Mouse (Mus musculus) 3T3-L1 (cell line): ENCODE measurements around the gene Nub1.
A peak's percentile ranks its signal among the peaks of the same experiment; 100 is the strongest.

Experiments used
- DNase-seq: peaks from one replicate; pipeline ENCODE4 v3.0.0-alpha.2; 2015; ENCODE audit warnings: low read depth, low spot score

Nub1 gene

DNA sequence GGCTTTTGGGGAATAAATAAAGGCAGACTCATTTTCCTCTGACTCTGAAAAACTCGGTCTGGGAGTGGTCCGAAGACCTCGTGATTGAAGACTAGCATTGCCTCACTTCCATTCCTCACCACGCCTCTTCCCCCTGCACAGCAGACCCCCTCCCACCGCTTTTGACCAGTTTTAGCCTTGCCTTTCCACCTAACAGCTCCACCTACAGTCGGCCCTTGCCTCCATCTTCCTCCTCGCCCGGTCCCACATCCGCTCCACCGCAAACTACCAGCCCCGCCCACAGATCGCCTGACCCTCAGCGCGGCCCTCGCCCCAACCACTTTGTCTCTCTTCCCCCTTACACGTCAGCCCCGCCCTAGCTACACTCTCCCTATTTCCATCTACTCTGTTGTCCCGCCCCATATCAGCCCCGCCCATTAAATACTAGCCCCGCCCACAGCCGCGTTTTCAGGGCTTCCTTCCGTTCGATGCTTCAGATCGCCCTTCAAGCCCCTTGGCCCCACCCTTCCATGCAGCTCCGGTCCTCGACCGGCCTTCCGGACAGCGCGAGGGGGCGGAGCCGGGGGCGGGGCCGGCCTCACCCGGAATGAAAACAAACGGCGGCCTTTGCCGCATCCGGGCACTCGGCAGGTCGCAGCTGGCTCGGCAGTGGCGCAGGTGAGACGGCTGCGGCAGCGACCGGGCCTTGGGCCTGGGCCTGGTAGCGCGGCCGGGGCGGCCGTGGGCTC is at the start of gene Nub1:
Nub1 (plus strand) TSS at position 167 of the 728 bp plus-strand sequence.
- DNase-seq = peak; percentile 100

DNA sequence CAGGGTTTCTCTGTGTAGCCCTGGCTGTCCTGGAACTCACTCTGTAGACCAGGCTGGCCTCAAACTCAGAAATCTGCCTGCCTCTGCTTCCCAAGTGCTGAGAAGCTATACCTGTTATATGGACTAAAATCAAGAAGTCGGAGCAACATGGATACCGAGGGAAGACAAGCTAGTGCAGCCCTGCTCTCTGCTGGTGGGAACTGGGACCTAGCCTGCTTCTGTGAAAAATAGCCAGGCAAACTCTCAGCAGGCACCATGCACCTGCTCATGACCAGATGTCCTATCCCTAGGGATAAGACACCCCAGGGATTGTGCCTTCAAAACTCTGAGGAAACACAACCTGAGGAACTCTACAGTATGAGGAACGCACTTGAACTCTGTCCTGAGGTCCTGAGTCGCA is 48.3 kb upstream of the Nub1 start:
- DNase-seq = peak; percentile 41

DNA sequence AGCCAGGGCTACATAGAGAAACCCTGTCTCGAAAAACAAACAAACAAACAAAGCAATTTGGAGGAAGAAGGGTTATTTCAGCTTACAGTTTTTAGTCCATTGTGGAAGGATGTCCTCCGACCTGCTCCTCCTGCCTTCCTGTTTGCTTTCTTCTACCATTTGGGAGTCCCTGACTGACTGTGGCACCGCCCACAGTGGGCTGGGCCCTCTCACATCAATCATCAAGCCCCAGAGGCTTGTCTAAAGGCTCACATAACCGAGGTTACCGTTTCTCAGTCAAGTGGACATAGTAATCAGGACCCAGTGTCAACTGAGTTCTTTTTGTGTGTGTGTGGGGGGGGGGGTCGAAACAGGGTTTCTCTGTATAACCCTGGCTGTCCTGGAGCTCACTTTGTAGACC is 47.2 kb upstream of the Nub1 start:
- DNase-seq = no peak

DNA sequence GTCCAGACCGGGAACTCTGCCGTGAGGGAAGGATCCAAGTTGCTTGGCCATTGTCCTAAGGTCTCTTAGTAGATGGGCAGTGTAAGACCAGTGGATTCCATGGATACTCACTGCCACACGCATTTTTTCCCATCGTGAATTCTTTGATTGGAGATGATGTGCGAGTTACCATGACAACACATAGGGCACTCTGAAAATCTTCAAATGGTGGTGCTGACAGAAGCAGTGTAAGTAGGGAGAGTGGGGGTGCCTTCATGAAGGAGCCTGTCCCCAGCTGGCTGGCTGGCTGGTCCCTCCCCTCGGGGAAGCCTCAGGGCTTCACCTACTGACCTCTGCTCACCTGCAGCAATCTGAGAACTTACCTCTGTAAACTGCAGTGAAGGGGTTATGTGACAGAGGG is 46.3 kb upstream of the Nub1 start:
- DNase-seq = no peak

DNA sequence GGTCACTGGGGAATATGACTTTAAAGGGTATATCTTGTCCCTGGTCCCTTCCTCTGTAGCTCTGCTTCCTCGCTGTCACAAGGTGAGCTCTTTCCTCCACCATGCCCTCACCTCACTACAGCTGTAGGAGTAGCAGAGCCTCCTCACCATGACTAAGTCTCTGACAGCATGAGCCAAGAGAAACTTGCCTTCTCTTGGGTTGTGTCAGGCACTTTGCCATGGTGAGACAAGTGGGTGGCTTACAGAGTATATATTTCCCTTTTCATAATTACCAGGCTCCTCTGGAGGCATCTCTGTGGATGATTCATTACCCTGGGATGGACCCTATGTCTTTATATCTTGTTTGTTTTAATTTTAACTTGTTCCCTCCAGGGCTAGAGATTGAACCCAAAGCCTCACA is 39.9 kb upstream of the Nub1 start:
- no peak for DNase-seq

DNA sequence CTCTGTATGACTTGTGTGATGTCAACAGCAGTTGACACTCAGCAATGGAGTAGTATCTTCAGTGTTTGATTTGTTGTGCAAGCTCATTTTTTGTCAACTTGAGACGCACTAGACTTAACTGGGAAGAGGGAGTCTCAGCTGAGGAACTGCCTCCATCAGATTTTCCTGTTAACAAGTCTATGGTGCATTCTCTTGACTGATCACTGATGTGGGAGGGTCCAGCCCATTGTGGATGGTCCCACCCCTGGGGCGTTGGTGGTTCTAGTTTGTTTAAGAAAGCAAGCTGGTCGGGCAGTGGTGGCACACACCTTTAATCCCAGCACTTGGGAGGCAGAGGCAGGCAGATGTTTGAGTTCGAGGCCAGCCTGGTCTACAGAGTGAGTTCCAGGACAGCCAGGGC is 36.1 kb upstream of the Nub1 start:
- no peak for DNase-seq

DNA sequence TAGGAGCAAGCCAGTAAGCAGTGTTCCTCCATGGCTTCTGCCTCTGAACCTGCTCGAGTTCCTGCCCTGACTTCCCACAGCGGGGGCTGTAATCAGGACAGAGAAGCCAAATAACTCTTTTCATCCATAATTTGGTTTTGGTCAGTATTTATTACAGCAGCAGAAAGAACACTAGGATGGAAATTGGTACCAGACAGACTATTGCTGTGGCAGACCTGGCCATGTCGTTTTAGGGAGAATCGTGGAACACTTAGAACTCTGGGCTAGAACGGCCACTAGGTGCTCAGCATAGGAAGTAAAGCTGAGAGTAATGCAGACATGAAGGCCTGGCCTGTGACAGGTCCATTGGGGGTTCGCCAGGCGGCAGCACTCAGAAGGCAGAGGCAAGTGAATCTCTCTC is 35.6 kb upstream of the Nub1 start:
- no peak for DNase-seq

DNA sequence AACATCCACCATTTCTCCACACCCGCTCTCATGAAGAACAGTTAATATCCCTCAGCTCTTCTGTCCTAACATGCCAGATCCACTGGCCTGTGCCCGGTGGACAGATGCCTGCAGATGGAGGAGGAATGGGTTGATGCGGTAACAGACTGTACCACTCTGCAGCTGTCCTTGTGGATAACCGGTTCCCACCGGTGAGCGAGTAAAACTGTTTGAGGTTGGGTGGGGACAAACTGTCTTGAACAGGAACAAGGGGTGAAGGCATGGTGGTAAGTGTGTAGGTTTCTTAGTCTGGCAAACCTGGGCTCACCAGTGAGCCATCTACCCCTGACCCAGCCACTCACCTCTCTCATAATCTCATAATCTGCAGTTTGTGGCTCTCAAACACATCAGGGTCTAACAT is 34.0 kb upstream of the Nub1 start:
- no peak for DNase-seq

DNA sequence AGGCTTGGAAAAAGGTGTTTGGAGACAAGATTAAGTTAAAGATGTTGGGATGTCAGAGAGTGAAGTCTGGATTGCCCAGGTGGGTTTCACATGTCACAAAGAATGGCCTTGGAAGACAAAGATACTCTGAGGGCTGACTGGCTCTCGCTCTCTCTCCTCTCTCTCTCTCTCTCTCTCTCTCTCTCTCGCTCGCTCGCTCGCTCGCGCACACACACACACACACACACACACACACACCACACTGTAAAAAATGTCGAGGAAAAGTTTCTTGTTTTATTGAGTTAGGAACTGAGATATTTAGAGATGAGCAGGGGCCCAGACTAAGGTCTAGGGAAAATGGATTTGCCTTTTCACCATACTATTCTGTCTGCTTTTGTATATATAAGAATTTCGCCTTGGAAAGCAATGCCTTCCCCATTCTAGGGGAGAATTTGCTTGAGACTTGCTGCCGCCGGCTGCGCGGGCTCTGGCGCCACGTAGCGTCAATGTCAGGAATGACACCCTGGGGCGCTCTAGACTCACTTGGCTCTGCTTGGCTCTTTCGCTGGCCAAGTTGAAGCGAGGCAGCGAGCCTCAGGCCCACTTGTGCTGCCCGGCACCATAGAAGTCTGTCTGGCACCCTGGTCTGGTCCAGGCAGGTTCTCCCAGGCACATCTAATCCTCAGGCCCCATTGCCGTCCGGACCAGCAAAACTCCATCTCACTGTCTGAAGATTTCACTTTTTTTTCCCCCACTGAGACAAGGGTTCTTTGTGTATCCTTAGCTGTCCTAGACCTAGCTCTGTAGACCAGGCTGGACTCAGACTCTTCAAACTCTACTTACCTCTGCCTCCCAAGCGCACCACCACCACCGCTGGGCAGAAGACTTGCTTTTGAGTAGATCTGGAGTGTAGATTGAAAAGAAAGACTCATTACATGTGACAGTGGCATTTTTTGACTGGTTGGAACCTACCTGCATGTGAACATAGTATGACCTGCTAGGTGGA is 33.3 kb upstream of the Nub1 start:
- DNase-seq = peak; percentile 79

DNA sequence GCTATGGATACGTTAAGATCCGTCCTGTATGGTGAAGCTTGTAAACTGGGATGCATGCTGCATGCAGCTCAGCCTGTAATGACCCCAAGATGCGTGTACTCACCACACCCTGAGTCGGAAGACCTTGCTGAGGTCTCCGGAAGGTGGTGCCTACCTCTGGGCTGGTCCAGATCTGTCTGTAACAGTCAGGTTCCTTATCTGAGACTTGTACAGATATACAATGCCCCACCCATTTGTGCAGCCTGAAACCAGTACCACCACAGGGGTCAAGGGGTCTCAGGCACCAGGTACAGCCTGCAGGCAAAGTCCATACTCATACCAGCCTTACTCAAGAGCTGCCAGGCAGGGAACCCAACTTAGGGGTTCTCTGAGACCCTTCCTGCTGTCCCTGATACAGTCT is 32.6 kb upstream of the Nub1 start:
- no peak for DNase-seq

DNA sequence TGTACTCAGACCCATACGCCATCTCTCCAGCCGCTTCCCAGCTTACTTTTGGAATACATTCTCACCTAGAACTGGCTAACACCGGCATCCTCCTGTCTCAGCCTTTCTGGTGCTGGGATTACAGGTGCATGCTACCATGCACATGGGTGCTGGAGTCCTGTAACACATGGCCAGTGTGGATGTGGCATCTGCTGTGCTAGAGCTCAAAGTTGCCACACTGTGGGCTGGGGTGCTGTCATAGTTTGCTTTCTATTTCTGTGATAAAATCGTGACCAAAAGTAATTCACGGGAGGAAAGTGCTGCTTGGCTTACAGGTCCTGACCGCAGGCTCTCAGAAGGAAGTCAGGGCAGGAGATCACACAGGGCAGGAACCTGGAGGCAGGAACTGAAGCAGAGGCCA is 30.8 kb upstream of the Nub1 start:
- no peak for DNase-seq

DNA sequence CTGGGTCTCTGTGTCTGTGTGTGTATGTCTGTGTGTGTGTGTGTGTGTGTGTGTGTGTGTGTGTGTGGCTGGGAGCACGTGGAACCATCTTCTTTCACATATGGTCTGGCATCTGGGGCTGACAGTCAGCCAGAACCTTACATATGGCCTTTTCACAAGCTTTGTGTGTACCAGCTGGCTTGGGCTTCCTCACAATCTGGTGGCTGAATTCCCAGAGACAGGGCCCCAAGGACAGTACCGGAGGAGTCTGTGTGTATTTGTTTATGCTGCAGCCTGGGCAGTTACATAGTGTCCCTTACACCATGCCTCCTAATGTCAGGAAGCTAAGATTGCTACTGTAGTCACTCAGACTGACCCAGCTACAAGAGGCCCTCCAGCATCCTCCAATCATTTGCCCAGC is 28.2 kb upstream of the Nub1 start:
- DNase-seq = no peak

DNA sequence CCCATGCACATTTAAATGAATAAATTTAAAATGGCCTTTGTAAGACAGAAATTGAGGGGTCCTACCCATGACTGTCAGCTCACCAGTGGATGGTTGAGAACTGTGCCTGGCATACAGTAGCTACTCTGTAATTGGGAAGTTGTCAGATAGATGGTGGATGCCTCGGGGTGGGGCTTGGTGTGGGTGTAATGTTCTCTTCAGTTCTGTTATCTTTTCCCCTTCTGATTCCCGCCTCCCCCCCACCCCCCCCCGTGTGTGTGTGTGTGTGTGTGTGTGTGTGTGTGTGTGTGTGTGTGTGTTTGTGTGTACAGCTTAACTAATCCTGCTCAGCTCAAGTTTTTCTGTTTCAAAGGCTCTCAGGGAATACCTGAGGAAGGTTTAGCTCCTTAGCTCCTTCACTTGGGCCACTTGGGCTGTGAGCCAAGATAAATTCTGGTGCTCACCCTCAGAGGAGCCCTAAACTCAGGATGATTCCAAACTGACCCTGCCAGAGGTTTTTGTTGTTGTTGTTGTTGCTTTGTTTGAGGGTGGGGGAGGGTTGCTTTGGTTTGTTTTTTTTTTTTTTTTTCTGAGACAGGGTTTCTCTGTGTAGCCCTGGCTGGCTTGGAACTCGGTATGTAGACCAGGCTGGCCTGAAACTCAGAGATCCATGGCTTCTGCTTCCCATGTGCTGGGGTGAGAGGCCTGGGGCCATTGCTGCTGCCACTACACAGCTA is 25.5 kb upstream of the Nub1 start:
- no peak for DNase-seq

DNA sequence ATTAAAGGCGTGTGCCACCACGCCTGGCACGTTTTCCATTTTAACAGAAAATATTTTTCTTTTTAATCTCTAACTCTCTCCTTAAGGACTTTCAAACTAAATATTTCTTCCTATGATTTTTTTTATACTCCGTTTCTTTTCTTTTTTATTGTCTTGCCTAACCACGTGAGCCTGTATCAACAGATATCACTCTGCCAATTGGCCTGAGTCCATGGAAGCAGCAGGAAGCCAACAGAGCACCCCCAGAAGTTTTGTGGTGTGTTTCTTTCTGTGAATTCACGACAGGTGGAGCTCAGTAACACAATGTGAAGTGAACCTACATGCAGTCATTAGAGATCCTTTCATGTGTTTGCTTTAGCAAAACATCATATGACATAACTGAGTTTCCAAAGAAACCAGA is 23.9 kb upstream of the Nub1 start:
- no peak for DNase-seq

DNA sequence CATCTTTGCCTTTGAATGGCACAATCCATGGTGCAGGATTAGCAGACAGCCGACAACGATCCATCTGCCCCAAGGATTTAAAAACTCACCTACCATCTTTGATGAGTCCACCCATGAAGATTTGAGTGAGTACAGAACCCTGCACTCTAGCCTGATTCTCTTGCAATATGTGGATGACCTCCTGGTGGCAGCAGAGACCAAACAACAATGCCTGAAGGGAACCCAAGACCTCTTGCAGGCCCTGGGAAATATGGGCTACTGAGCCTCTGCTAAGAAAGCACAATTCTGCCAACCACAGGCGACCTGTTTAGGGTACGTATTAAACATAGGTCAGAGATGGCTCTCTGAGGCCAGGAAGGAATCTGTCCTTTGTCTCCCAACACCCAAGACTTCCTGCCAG is 11.1 kb upstream of the Nub1 start:
- peak; percentile 87 for DNase-seq

DNA sequence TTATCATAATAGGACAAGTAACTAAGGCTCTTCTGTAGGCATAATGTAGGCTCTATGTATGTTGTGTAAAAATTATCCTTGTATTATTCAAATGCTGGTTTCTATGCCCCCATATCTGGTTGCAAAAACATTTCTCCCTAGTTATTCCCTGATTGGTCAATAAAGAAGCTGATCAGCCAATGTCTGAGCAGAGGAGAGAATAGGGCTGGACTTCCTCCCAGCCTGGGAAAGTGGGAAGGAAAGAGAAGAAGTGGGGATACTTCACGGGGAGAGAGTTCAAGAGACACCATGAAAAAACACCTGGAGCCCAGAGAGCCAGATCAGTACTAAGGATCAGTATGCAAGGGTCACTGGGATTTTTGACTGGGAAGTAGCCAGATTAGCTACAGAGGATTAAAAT is 3.9 kb upstream of the Nub1 start:
- DNase-seq = peak; percentile 20

DNA sequence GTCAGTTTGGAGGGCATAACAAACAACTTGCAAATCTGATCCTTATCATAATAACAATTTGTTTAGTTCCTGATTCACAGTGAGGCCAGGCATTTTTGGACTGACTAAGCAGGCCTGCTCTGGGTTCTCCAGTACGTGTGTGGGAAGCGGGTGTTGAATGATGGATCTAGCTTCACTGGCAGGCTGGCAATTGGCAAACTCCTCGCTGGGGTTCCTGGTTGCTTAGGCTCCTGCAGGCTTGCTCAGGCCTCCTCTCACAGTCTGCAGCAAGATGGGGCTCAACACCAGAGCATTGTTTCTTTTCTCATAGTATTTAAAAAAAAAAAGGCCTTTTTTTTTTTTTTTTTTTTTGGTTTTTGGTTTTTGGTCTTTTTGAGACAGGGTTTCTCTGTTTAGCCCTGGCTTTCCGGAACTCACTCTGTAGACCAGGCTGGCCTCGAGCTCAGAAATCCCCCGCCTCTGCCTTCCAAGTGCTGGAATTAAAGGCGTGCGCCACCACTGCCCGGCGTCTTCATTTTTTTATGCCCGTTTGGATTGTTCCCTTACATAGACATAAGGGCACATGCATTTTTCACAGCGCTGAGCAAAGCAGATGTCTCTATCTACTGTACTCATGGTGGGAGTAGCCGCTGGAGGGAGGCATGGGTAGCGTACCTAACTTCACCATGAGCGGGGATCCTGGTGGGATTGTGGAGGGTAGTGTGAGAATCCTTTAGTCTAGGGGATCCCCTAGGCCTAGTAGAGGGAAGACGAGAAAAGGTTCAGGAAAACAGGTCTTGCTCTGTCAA is 560 bp upstream of the Nub1 start:
- DNase-seq = peak; percentile 82

DNA sequence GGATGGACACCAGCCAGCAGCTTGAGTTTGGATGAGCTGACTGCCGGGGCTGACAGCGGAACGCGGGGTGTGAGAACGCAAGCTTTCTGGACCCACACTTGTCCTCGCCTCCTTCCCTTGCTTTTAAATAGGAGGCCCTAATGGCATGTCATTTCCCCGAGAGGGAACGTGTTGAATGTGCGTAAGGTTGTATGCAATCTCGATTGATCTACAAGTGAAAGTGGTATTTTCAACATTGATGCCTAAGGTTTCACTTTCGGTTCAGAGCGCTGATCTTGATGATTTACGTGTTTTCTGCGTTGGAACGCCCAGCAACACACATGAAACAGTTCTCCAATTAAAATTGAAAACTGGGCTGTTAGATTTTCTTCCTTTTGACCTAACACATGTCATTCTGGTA is 844 bp downstream of the Nub1 start:
- peak; percentile 85 for DNase-seq

DNA sequence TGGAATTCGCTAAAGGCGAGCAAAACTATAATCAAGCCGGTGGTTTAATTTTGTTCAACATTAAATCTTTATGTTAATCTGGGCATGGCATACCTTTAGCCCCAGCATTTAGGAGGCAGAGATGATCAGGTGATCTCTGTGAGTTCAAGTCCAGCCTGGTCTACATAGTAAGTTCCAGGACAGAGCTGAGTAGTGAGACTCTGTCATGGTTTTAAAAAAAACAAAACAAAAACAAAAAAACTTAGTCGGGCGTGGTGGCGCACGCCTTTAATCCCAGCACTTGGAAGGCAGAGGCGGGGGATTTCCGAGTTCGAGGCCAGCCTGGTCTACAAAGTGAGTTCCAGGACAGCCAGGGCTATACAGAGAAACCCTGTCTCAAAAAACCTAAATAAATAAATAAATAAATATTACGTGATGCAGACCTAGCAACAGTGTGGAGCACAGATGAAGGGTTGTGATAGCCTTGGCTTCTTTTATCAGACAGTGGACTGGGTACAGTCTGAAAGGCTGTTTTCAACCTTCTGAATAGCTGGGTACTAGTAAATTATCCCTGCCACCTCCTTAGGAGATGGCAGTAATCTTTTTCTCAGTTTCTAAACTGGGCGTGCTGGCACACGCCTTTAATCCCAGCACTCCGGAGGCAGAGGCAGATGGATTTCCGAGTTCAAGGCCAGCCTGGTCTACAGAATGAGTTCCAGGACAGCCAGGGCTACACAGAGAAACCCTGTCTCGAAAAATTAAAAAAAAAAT is 1.5 kb downstream of the Nub1 start:
- peak; percentile 14 for DNase-seq

DNA sequence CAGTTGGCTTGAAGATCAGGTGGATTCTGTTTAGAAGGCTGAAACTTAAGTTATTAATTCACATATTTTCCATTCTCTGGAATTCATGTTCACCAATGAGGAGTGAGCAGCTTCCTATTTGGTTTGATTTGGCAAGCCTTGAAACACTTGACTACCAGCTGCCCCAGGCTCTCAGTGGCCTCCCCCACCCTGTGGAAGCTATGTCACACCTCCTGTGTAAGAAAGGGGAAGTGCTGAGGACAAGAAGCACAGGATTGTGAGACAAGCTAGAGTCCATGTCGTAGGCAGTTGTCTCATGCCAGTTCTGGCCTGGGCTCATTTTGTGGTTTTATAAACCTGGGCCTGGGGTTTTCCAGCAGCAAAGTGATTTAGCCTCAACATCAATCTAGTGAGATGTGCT is 2.4 kb downstream of the Nub1 start:
- peak; percentile 48 for DNase-seq

DNA sequence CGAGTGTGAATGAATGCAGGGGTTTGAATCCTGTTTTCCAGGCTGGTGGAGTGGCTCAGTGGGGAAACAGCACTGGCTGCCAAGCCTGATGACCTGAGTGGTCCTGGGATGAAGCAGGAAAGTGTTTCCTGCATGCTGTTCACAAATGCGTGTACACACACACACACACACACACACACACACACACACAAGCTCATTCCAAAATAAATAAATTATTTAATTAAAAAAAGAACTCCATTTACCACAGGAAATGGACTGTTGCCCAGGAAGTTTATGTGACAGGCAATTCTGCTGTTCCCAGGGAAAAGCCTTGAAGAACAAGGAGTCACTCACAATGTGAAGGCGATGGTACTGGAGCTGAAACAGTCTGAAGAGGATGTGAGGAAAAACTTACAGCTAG is 11.4 kb downstream of the Nub1 start:
- DNase-seq = no peak
